Mouse (Mus musculus): Measurements from ENCODE around the gene Gon7. TPM values are rescaled to one million over a fixed set of nuclear protein-coding genes. Genes with fewer than 3 reads are reported as not detected.

The Gon7 gene
- 34.7 and 38.3 TPM in 2 replicates for polyA plus RNA-seq (2014; fragmentation: Nextera tagmentation; extraction: Ambion mirVana)

- Histone ChIP-seq H3K9me3 (replicated peaks; ENCODE audit: control insufficient read depth, low read length) (no peaks in the 10 kb centered on the region), H3K4me3 (ENCODE audit: low read depth, low read length) (peak within 1 kb of the TSS; percentile 77), H3K4me1 (ENCODE audit: control insufficient read depth, insufficient read depth, low read length) (peaks cover 5% of the 10 kb centered on the region; the same call in 1 of the 2 replicates), H3K9ac (replicated peaks; ENCODE audit: low read length) (peak within 1 kb of the TSS; percentile 77), H3K27ac (replicated peaks; ENCODE audit: low read depth, low read length) (peak within 1 kb of the TSS; percentile 75), H3K36me3 (replicated peaks; ENCODE audit: control insufficient read depth, insufficient read depth, low read depth, low read length) (no peaks in the 10 kb centered on the region), H3K4me2 (ENCODE audit: low read depth, low read length) (peak within 1 kb of the TSS; percentile 72), H3K27me3 (ENCODE audit: control insufficient read depth, insufficient read depth, low read length) (no peaks in the 10 kb centered on the region)
- WGBS = under 1% methylated on average over 73 of the region's 73 CpGs
- ATAC-seq (replicated peaks; ENCODE audit: insufficient number of reproducible peaks, low FRiP score, low TSS enrichment, low read depth) = peak; percentile 95
- DNase-seq (ENCODE audit: low spot score) = peak; percentile 99
Observed at GRCm38 (mm10) chr12:102757689-102758402, at the start of gene Gon7, which contains the start of the genes Gm28051 and Ubr7. Gon7 (minus strand) TSS chr12:102757803. Gm28051 (minus strand) TSS chr12:102757765. Ubr7 (plus strand) TSS chr12:102757967.

- ATAC-seq (replicated peaks; ENCODE audit: insufficient number of reproducible peaks, low FRiP score, low TSS enrichment, low read depth) (no peak), DNase-seq (ENCODE audit: low spot score) (no peak)
- no peak overlapping the region for H3K27ac ChIP-seq (replicated peaks; ENCODE audit: low read depth, low read length)
- H3K36me3 ChIP-seq (replicated peaks; ENCODE audit: control insufficient read depth, insufficient read depth, low read depth, low read length) = no peaks in the 10 kb centered on the region
- H3K4me3 ChIP-seq (ENCODE audit: low read depth, low read length) = no peak overlapping the region
- no peaks in the 10 kb centered on the region for H3K4me1 ChIP-seq (ENCODE audit: control insufficient read depth, insufficient read depth, low read length)
- no peak overlapping the region for H3K9ac ChIP-seq (replicated peaks; ENCODE audit: low read length)
- no peaks in the 10 kb centered on the region for H3K9me3 ChIP-seq (replicated peaks; ENCODE audit: control insufficient read depth, low read length)
- no peaks in the 10 kb centered on the region for H3K27me3 ChIP-seq (ENCODE audit: control insufficient read depth, insufficient read depth, low read length)
- H3K4me2 ChIP-seq (ENCODE audit: low read depth, low read length) = no peak overlapping the region
- WGBS = 96% methylated on average over 2 of the region's 2 CpGs
Observed at GRCm38 (mm10) chr12:102799528-102799927, 41.9 kb upstream of the Gon7 start.

- H3K36me3 ChIP-seq (replicated peaks; ENCODE audit: control insufficient read depth, insufficient read depth, low read depth, low read length) = peaks cover 5% of the 10 kb centered on the region; the same call in 1 of the 2 replicates
- H3K4me3 ChIP-seq (ENCODE audit: low read depth, low read length) = no peak overlapping the region
- no peak overlapping the region for H3K9ac ChIP-seq (replicated peaks; ENCODE audit: low read length)
- no peaks in the 10 kb centered on the region for H3K9me3 ChIP-seq (replicated peaks; ENCODE audit: control insufficient read depth, low read length)
- H3K4me1 ChIP-seq (ENCODE audit: control insufficient read depth, insufficient read depth, low read length) = no peaks in the 10 kb centered on the region
- DNase-seq (ENCODE audit: low spot score) = no peak
- H3K27ac ChIP-seq (replicated peaks; ENCODE audit: low read depth, low read length) = no peak overlapping the region
- ATAC-seq (replicated peaks; ENCODE audit: insufficient number of reproducible peaks, low FRiP score, low TSS enrichment, low read depth) = no peak
- no peaks in the 10 kb centered on the region for H3K27me3 ChIP-seq (ENCODE audit: control insufficient read depth, insufficient read depth, low read length)
- no peak overlapping the region for H3K4me2 ChIP-seq (ENCODE audit: low read depth, low read length)
- WGBS = 89% methylated on average over 7 of the region's 7 CpGs
Observed at GRCm38 (mm10) chr12:102787927-102788326, 30.3 kb upstream of the Gon7 start.

GRCm38 (mm10) chr12:102785593-102785985 lies 28.0 kb upstream of the Gon7 start:
- Histone ChIP-seq H3K4me1 (ENCODE audit: control insufficient read depth, insufficient read depth, low read length) (no peaks in the 10 kb centered on the region), H3K27me3 (ENCODE audit: control insufficient read depth, insufficient read depth, low read length) (no peaks in the 10 kb centered on the region), H3K9ac (replicated peaks; ENCODE audit: low read length) (no peak overlapping the region), H3K4me3 (ENCODE audit: low read depth, low read length) (no peak overlapping the region), H3K36me3 (replicated peaks; ENCODE audit: control insufficient read depth, insufficient read depth, low read depth, low read length) (0 out of 2 replicates have a peak, but pooled peaks cover 3% of the 10 kb centered on the region), H3K9me3 (replicated peaks; ENCODE audit: control insufficient read depth, low read length) (no peaks in the 10 kb centered on the region), H3K27ac (replicated peaks; ENCODE audit: low read depth, low read length) (no peak overlapping the region), H3K4me2 (ENCODE audit: low read depth, low read length) (no peak overlapping the region)
- DNase-seq (ENCODE audit: low spot score) (no peak), ATAC-seq (replicated peaks; ENCODE audit: insufficient number of reproducible peaks, low FRiP score, low TSS enrichment, low read depth) (no peak)
- WGBS = 79% methylated on average over 5 of the region's 5 CpGs

GRCm38 (mm10) chr12:102784899-102785592 lies 27.4 kb upstream of the Gon7 start:
- Histone ChIP-seq H3K36me3 (replicated peaks; ENCODE audit: control insufficient read depth, insufficient read depth, low read depth, low read length) (0 out of 2 replicates have a peak, but pooled peaks cover 3% of the 10 kb centered on the region), H3K27ac (replicated peaks; ENCODE audit: low read depth, low read length) (no peak overlapping the region), H3K9me3 (replicated peaks; ENCODE audit: control insufficient read depth, low read length) (no peaks in the 10 kb centered on the region), H3K4me1 (ENCODE audit: control insufficient read depth, insufficient read depth, low read length) (no peaks in the 10 kb centered on the region), H3K27me3 (ENCODE audit: control insufficient read depth, insufficient read depth, low read length) (no peaks in the 10 kb centered on the region), H3K4me2 (ENCODE audit: low read depth, low read length) (no peak overlapping the region), H3K4me3 (ENCODE audit: low read depth, low read length) (no peak overlapping the region), H3K9ac (replicated peaks; ENCODE audit: low read length) (no peak overlapping the region)
- DNase-seq (ENCODE audit: low spot score) (no peak), ATAC-seq (replicated peaks; ENCODE audit: insufficient number of reproducible peaks, low FRiP score, low TSS enrichment, low read depth) (no peak)
- WGBS = 84% methylated on average over 19 of the region's 19 CpGs

GRCm38 (mm10) chr12:102782841-102783240 lies 25.2 kb upstream of the Gon7 start:
- ATAC-seq (replicated peaks; ENCODE audit: insufficient number of reproducible peaks, low FRiP score, low TSS enrichment, low read depth) (no peak), DNase-seq (ENCODE audit: low spot score) (no peak)
- Histone ChIP-seq H3K27ac (replicated peaks; ENCODE audit: low read depth, low read length) (no peak overlapping the region), H3K4me3 (ENCODE audit: low read depth, low read length) (no peak overlapping the region), H3K4me1 (ENCODE audit: control insufficient read depth, insufficient read depth, low read length) (no peaks in the 10 kb centered on the region), H3K4me2 (ENCODE audit: low read depth, low read length) (no peak overlapping the region), H3K9me3 (replicated peaks; ENCODE audit: control insufficient read depth, low read length) (no peaks in the 10 kb centered on the region), H3K9ac (replicated peaks; ENCODE audit: low read length) (no peak overlapping the region), H3K27me3 (ENCODE audit: control insufficient read depth, insufficient read depth, low read length) (no peaks in the 10 kb centered on the region), H3K36me3 (replicated peaks; ENCODE audit: control insufficient read depth, insufficient read depth, low read depth, low read length) (0 out of 2 replicates have a peak, but pooled peaks cover 3% of the 10 kb centered on the region)
- 92% methylated on average over 5 of the region's 5 CpGs for WGBS

- WGBS = 56% methylated on average over 3 of the region's 3 CpGs
- ATAC-seq (replicated peaks; ENCODE audit: insufficient number of reproducible peaks, low FRiP score, low TSS enrichment, low read depth) = 0 out of 2 replicates have a peak, but pooled peaks have one; percentile 44
- no peaks in the 10 kb centered on the region for H3K36me3 ChIP-seq (replicated peaks; ENCODE audit: control insufficient read depth, insufficient read depth, low read depth, low read length)
Observed at GRCm38 (mm10) chr12:102779452-102779851, 21.8 kb upstream of the Gon7 start.

GRCm38 (mm10) chr12:102778151-102778550 lies 20.5 kb upstream of the Gon7 start:
- Histone ChIP-seq H3K9ac (replicated peaks; ENCODE audit: low read length) (no peak overlapping the region), H3K4me1 (ENCODE audit: control insufficient read depth, insufficient read depth, low read length) (no peaks in the 10 kb centered on the region), H3K27ac (replicated peaks; ENCODE audit: low read depth, low read length) (no peak overlapping the region), H3K4me3 (ENCODE audit: low read depth, low read length) (no peak overlapping the region), H3K9me3 (replicated peaks; ENCODE audit: control insufficient read depth, low read length) (no peaks in the 10 kb centered on the region), H3K36me3 (replicated peaks; ENCODE audit: control insufficient read depth, insufficient read depth, low read depth, low read length) (no peaks in the 10 kb centered on the region; the same call in 1 of the 2 replicates), H3K27me3 (ENCODE audit: control insufficient read depth, insufficient read depth, low read length) (no peaks in the 10 kb centered on the region), H3K4me2 (ENCODE audit: low read depth, low read length) (no peak overlapping the region)
- WGBS = 84% methylated on average over 5 of the region's 5 CpGs
- DNase-seq (ENCODE audit: low spot score) = no peak
- ATAC-seq (replicated peaks; ENCODE audit: insufficient number of reproducible peaks, low FRiP score, low TSS enrichment, low read depth) = no peak

More at GRCm38 (mm10) chr12:102779452-102779851, 21.8 kb upstream of the Gon7 start:
- H3K27ac ChIP-seq (replicated peaks; ENCODE audit: low read depth, low read length) = no peak overlapping the region
- H3K4me1 ChIP-seq (ENCODE audit: control insufficient read depth, insufficient read depth, low read length) = no peaks in the 10 kb centered on the region
- peak; percentile 39 for DNase-seq (ENCODE audit: low spot score)
- H3K9me3 ChIP-seq (replicated peaks; ENCODE audit: control insufficient read depth, low read length) = no peaks in the 10 kb centered on the region
- no peak overlapping the region for H3K9ac ChIP-seq (replicated peaks; ENCODE audit: low read length)
- no peak overlapping the region for H3K4me2 ChIP-seq (ENCODE audit: low read depth, low read length)
- H3K4me3 ChIP-seq (ENCODE audit: low read depth, low read length) = no peak overlapping the region
- no peaks in the 10 kb centered on the region for H3K27me3 ChIP-seq (ENCODE audit: control insufficient read depth, insufficient read depth, low read length)

All from embryonic facial prominence, embryonic 11.5 days (tissue).